Mouse (Mus musculus) urinary bladder, postnatal 14 days (tissue): ENCODE results near the gene Cd6.
A peak's percentile ranks its signal among the peaks of the same experiment; 100 is the strongest.

ENCODE experiments used
- DNase-seq: peaks from one replicate; pipeline ENCODE4 v3.0.0; 2021; ENCODE audit warnings: low spot score

Cd6 gene

DNA sequence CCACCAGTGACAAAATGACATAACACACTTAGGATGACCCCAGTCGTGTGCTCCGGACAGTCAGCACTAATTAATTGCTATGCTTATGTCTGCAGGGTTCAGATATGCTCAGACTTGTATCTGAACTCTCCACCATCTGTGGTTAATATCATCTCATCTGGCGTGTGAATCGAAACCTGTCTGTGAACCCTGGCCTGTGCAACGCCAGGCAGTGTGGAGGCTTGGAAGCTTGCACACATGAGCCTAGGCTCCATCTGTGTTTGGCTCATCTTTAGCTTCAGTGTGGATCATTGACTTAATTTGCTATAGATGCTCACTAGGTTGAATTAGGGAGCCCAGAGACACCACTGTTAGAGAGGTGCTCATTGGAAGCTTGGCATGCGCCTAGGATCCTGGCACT is 67.4 kb downstream of the Cd6 start:
- no peak for DNase-seq

GRCm38 (mm10) chr19:10761794-10762415 is 68.0 kb downstream of the Cd6 start:
- DNase-seq: no peak

GRCm38 (mm10) chr19:10759983-10760831 is 69.7 kb downstream of the Cd6 start:
- no peak for DNase-seq

DNA sequence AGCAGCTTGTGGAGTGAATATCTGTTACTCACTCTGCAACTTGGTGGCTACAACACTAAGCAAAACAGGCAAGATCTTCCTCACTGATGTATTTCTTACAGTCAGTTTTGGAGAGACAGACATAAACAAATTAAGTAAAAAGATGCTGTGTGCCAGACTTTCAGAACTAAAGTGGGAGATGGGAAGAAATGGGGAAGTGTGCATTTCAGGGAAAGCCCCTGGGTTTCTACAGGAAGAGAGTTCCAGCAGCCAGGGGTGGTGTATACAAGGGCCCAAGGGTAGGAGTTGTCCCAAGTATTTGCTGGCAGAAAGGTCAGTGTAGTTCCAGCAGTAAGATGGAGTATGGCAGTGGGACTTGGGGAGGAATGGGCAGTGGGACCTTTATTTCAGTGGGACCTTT is 70.3 kb downstream of the Cd6 start:
- no peak for DNase-seq

DNA sequence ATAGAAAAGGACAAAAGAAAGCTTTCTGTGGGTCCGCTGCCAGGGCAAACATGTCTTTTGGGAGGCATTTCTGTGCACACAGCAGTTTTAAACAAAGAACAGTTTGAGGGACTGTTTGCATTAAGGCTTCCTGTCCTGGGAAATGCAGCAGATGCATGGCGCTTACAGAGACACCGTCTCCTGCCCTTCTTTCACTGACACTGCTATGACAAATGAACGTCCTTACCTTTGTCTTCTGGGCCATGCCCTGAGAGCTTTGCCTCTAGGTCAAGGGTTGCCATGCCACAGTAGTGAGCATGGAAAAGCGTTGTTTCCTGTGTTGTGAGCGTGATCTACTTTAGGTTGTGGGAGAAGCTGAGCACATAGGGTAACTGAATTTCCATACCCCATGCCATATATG is 71.2 kb downstream of the Cd6 start:
- DNase-seq: no peak

GRCm38 (mm10) chr19:10757526-10757925 is 72.3 kb downstream of the Cd6 start:
- DNase-seq: no peak

GRCm38 (mm10) chr19:10757125-10757524 is 72.7 kb downstream of the Cd6 start:
- no peak for DNase-seq

DNA sequence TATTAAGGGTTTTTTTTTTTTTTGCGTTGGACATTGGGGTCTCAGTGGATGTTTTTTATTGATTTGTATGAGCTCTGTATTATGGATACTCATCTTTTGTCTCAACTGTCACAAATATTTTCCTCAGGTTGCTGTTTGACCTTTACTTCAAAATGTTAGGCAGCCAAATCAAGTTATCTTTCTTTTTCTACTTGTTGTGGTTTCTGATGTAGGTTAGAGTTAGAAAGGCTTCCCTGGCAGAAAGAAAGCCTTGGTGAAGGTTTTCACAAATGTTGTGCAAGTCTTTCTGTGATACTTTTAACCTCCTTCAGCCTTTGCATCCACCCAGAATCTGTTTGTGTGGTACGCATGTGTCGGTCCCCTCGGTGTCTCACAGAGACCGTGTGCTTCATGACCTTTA is 77.2 kb downstream of the Cd6 start:
- DNase-seq: no peak

DNA sequence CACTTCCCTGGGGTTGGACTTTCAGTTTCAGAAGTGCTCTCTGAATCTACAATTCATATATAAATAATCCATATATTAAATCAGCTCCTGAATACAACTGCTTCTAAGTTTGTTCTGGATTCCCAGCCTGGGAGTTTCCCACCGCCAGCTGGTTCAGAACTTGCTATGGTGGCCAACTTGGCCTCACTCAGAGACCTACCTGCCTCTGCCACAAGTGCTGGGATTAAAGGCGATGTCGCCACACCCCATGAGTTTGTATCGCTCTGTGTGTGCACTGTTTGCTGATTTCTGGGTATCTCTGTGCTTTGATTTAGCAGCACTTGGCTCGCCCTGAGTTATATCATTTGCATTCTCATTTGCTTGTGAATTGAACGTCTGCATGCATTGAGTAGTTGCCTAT is 77.8 kb downstream of the Cd6 start:
- no peak for DNase-seq

DNA sequence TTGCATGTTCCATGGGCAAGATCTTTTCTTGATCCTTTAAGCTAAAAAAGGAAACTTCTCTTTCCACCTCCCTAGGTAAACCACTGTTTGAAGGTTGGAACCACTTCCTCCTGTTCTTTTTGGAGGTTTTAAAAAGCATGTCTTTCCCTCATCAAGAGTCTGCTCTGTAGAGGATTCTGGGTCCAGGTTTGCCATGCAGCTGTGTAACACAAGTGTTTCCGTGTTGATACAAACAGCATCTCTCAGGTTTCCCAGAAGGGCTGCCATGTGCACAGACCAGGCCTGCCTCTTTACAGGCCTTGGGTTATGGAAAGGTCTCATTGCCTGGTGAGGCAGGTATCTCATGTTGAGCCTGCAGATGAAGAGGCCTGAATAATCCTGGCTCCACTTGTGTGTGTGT is 78.3 kb downstream of the Cd6 start:
- no peak for DNase-seq

DNA sequence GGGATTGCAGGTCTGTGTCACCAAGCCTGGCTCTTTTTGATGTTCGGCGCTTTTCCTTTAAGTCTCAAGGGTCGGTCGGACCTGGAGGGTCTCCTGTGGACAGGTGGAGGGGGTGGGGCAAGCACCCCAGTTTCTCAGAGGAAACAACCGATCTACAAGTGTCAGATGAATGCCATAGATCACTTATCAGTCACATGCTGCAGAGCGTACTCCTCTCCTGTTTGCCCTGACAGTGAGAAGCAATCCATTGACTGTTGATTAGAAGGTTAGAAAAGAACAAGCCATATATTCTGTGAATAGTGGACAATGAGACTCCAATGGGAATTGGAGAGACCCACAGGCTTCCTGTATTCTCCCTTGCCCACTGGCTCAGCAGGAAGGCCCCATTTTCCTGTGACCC is 79.7 kb downstream of the Cd6 start:
- DNase-seq: no peak

- no peak for DNase-seq
These were observed 80.6 kb downstream of the Cd6 start for GRCm38 (mm10) chr19:10749295-10749694.

GRCm38 (mm10) chr19:10748401-10749102 is 81.3 kb downstream of the Cd6 start:
- DNase-seq: no peak

GRCm38 (mm10) chr19:10747718-10748117 is 82.1 kb downstream of the Cd6 start:
- DNase-seq: no peak

DNA sequence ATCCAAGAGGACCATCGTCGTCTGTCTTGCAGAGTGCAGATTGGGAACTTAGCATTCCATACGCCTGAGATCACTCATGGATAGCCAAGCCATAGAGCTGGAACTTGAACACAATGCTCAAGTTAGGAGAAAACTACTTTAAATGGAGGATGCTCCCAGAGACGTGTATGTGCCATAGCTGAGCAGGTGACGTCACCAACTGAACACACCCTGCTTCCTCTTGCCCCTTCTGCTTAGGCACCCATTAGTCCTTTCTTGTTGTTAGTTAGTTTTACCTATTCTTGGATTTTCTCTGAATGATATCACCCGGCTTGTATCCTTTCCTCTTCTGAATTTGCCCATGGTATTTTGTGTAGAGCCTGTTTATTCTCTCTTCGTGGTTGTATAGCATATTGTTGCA is 82.7 kb downstream of the Cd6 start:
- no peak for DNase-seq

DNA sequence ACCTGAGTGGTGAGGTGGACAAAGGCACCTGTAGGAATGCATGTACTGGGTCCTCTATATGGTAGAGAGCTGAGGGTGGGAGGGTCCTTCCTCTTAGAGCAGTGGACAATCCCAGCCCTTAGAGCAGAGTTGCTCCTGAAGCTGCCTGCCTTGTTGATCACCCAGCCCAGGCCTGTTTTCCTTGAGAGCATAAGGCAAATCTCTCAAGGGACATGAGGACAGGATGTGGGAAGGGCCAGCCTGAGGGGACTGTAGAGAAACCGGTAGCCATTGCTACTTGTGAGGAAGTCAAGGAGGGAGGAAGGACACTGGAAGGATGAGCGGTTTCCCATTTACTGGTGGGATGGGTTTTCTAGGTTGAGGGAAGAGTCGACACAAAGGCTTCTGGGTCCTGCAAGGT is 87.3 kb downstream of the Cd6 start:
- no peak for DNase-seq

- DNase-seq: no peak
These were observed 87.7 kb downstream of the Cd6 start for GRCm38 (mm10) chr19:10742145-10742544.

- DNase-seq: peak; percentile 74
These were observed 89.0 kb downstream of the Cd6 start for GRCm38 (mm10) chr19:10740641-10741440.

GRCm38 (mm10) chr19:10739916-10740315 is 89.9 kb downstream of the Cd6 start:
- no peak for DNase-seq
